Mouse (Mus musculus): ENCODE measurements around the gene Sec23b.

GRCm38 (mm10) chr2:144637671-144638395 is 81.8 kb downstream of the Sec23b start:
- TF ChIP-seq POLR2A (IDR thresholded peaks at IDR 0.05; ENCODE audit: low read depth, low read length) (no peak), CTCF (conservative IDR thresholded peaks at IDR 0.05; ENCODE audit: insufficient read depth, insufficient read length, low read depth, low read length) (no peak)

Measured in kidney, adult 2 months (tissue).